Mouse (Mus musculus) G1E (cell line): Measurements from ENCODE around the gene Vamp3. TPM values are rescaled to one million over a fixed set of nuclear protein-coding genes. Genes with fewer than 3 reads are reported as not detected.

Experiments used
- ATAC-seq: 2 replicates; pipeline ENCODE4 v1.8.0; 2016; ENCODE audit warnings: mild to moderate bottlenecking; ENCODE audit not compliant: insufficient number of reproducible peaks, poor library complexity, low FRiP score, severe bottlenecking; ENCODE audit errors: extremely low read depth
- DNase-seq: peaks from one replicate; pipeline ENCODE4 v3.0.0; 2012; ENCODE audit warnings: low spot score
- H3K27me3 ChIP-seq: 2 replicates; pipeline ENCODE4 v1.6.1; 2012; ENCODE audit warnings: mild to moderate bottlenecking, low read length, inconsistent platforms; ENCODE audit not compliant: insufficient read depth
- H3K36me3 ChIP-seq: replicated peaks from 2 replicates; pipeline ENCODE3; 2012; ENCODE audit warnings: mild to moderate bottlenecking, inconsistent platforms
- H3K4me1 ChIP-seq: 2 replicates; pipeline ENCODE4 v1.6.1; 2012; ENCODE audit warnings: low read depth, low read length, inconsistent platforms, mixed read lengths; ENCODE audit not compliant: insufficient read depth
- H3K4me3 ChIP-seq: 2 replicates; pipeline ENCODE4 v1.5.1; 2012; ENCODE audit warnings: low read depth, mild to moderate bottlenecking, inconsistent platforms, low read length, moderate library complexity, mixed read lengths
- H3K9me3 ChIP-seq: replicated peaks from 2 replicates; pipeline ENCODE4 v1.6.1; 2012; ENCODE audit warnings: inconsistent platforms
- CTCF ChIP-seq: IDR thresholded peaks from 2 replicates; pipeline ENCODE4 v1.5.1; 2012; ENCODE audit warnings: low read depth, low read length, inconsistent platforms, mixed read lengths
- GATA1 ChIP-seq: IDR thresholded peaks from 2 replicates; pipeline ENCODE4 v1.6.1; 2012; ENCODE audit warnings: borderline replicate concordance, low read length, inconsistent platforms, mixed read lengths
- GATA2 ChIP-seq: IDR thresholded peaks from 2 replicates; pipeline ENCODE4 v1.6.1; 2012; ENCODE audit warnings: low read depth, low read length, inconsistent platforms, borderline replicate concordance
- POLR2AphosphoS5 ChIP-seq: IDR thresholded peaks from 2 replicates; pipeline ENCODE4 v1.6.1; 2012; ENCODE audit warnings: low read depth, low read length, inconsistent platforms; ENCODE audit not compliant: insufficient replicate concordance
- TAL1 ChIP-seq: conservative IDR thresholded peaks from 2 replicates; pipeline ENCODE4 v1.6.1; 2012; ENCODE audit warnings: low read depth, low read length, inconsistent platforms, mixed read lengths
- polyA plus RNA-seq: library from polyadenylated mRNA; stranded (reverse); fragments of >175 nt; gene quantifications from 2 replicates; pipeline ENCODE4 v1.2.3, GENCODE M21; 2012
- total RNA-seq, 2 experiments: library from RNA; stranded (forward) in 1 of 2; stranded (reverse) in 1 of 2; fragments of 200-1000 nt in 1 of 2; fragments of >200 nt in 1 of 2; fragmentation: Nextera tagmentation in 1 of 2; gene quantifications; 2 replicates each; pipeline ENCODE4 v1.2.3; 2014 to 2017

The Vamp3 gene
- total and polyA plus RNA-seq, 3 experiments, result 2.7 to 77.7 (median 66.1) TPM

DNA sequence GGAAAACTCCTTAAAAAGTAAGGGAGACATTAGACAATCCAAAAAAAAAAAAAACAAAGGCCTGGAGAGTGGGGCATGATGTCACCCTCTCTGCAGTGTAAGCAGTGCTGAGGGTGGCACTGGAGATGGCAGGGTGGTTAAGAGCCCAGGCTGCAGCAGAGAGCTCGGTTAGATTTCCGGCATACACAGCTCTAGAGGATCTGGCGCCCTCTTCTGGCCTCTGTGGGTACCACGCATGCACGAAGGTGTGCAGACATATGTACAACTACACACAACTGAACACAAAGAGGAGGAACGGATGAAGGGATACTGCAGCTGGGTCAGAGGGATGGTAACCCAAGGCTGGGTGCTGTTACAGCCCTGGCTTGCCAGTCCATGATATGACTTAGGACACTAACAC, 50.8 kb downstream of the Vamp3 start:
- TF ChIP-seq CTCF, result peak; percentile 69
- TF ChIP-seq POLR2AphosphoS5, result no peak
- H3K36me3 ChIP-seq, result no peaks in the 10 kb centered on the region

GRCm38 (mm10) chr4:151005656-151006318, 52.0 kb downstream of the Vamp3 start:
- ATAC-seq (no peak), DNase-seq (no peak)
- Histone ChIP-seq H3K27me3 (no peaks in the 10 kb centered on the region), H3K36me3 (no peaks in the 10 kb centered on the region), H3K4me1 (no peaks in the 10 kb centered on the region), H3K4me3 (no peak overlapping the region), H3K9me3 (no peaks in the 10 kb centered on the region)
- TF ChIP-seq GATA2 (no peak), POLR2AphosphoS5 (no peak), GATA1 (no peak), TAL1 (no peak), CTCF (no peak)

More for the DNA sequence above, 50.8 kb downstream of the Vamp3 start:
- Histone ChIP-seq H3K4me1 (no peaks in the 10 kb centered on the region), H3K27me3 (no peaks in the 10 kb centered on the region), H3K9me3 (no peaks in the 10 kb centered on the region), H3K4me3 (no peak overlapping the region)
- ATAC-seq (peak; percentile 22; the same call in 1 of the 2 replicates), DNase-seq (no peak)

GRCm38 (mm10) chr4:151001397-151001796, 56.4 kb downstream of the Vamp3 start:
- no peaks in the 10 kb centered on the region for H3K4me1 ChIP-seq
- no peak for TF ChIP-seq CTCF
- TF ChIP-seq TAL1, result no peak
- no peak for TF ChIP-seq POLR2AphosphoS5
- TF ChIP-seq GATA1, result no peak
- no peak for TF ChIP-seq GATA2
- no peaks in the 10 kb centered on the region; the same call in 1 of the 2 replicates for H3K27me3 ChIP-seq
- no peak for ATAC-seq
- H3K36me3 ChIP-seq, result no peaks in the 10 kb centered on the region
- DNase-seq, result no peak
- H3K9me3 ChIP-seq, result no peaks in the 10 kb centered on the region
- H3K4me3 ChIP-seq, result no peak overlapping the region

GRCm38 (mm10) chr4:150998626-150999025, 59.1 kb downstream of the Vamp3 start:
- H3K4me3 ChIP-seq, result no peak overlapping the region
- no peak for DNase-seq
- H3K36me3 ChIP-seq, result no peaks in the 10 kb centered on the region
- no peak for ATAC-seq
- H3K27me3 ChIP-seq, result no peaks in the 10 kb centered on the region; the same call in 1 of the 2 replicates
- TF ChIP-seq TAL1, result no peak
- TF ChIP-seq GATA2, result no peak
- TF ChIP-seq GATA1, result no peak
- TF ChIP-seq CTCF, result no peak
- no peak for TF ChIP-seq POLR2AphosphoS5
- H3K9me3 ChIP-seq, result no peaks in the 10 kb centered on the region
- no peaks in the 10 kb centered on the region for H3K4me1 ChIP-seq

Other genes with a start within 250 kb of the Vamp3 start
- gene Errfi1, start 204.0 kb downstream of the Vamp3 start, total RNA-seq (2014; fragmentation: Nextera tagmentation), result not detected in 2 replicates
- gene Errfi1, start 204.0 kb downstream of the Vamp3 start, total RNA-seq (2017), result 0.05 TPM in 1 of 2 replicates, not detected in the other
- gene Errfi1, start 204.0 kb downstream of the Vamp3 start, polyA plus RNA-seq, result not detected in 2 replicates
- gene Park7, start 143.5 kb downstream of the Vamp3 start, total RNA-seq (2014; fragmentation: Nextera tagmentation), result 187 and 204 TPM in 2 replicates
- gene Park7, start 143.5 kb downstream of the Vamp3 start, total RNA-seq (2017), result 398 and 402 TPM in 2 replicates
- gene Park7, start 143.5 kb downstream of the Vamp3 start, polyA plus RNA-seq, result 276 and 342 TPM in 2 replicates
- 13.1 and 20.2 TPM in 2 replicates for gene Tnfrsf9, start 143.4 kb downstream of the Vamp3 start, total RNA-seq (2014; fragmentation: Nextera tagmentation)
- gene Tnfrsf9, start 143.4 kb downstream of the Vamp3 start, total RNA-seq (2017), result 1.1 and 1.7 TPM in 2 replicates
- 0.25 and 0.47 TPM in 2 replicates for gene Tnfrsf9, start 143.4 kb downstream of the Vamp3 start, polyA plus RNA-seq
- not detected in 2 replicates for gene Uts2, start 60.9 kb downstream of the Vamp3 start, total RNA-seq (2014; fragmentation: Nextera tagmentation)
- gene Uts2, start 60.9 kb downstream of the Vamp3 start, total RNA-seq (2017), result not detected in 2 replicates
- gene Uts2, start 60.9 kb downstream of the Vamp3 start, polyA plus RNA-seq, result not detected in 2 replicates
- 6.5 and 8.3 TPM in 2 replicates for gene Per3, start 13.3 kb downstream of the Vamp3 start, total RNA-seq (2014; fragmentation: Nextera tagmentation)
- 3.3 and 3.4 TPM in 2 replicates for gene Per3, start 13.3 kb downstream of the Vamp3 start, total RNA-seq (2017)
- 1.2 and 1.6 TPM in 2 replicates for gene Per3, start 13.3 kb downstream of the Vamp3 start, polyA plus RNA-seq
- gene Gm13090, start 31.6 kb upstream of the Vamp3 start, total RNA-seq (2014; fragmentation: Nextera tagmentation), result not detected in 2 replicates
- not detected in 2 replicates for gene Gm13090, start 31.6 kb upstream of the Vamp3 start, total RNA-seq (2017)
- gene Gm13090, start 31.6 kb upstream of the Vamp3 start, polyA plus RNA-seq, result not detected in 2 replicates